Mouse (Mus musculus) neural tube, embryonic 15.5 days (tissue): ENCODE measurements at regions not wholly inside any gene's neighbourhood (a gene's known extent, or its start where the extent isn't known, plus 50 kb on each side); places are given as distances from the start of the nearest gene placed in this dataset. TPM values are rescaled to one million over a fixed set of nuclear protein-coding genes. Genes with fewer than 3 reads are reported as not detected.
A peak's percentile ranks its signal among the peaks of the same experiment; 100 is the strongest.

ENCODE experiments used
- ATAC-seq: fragments of 200-750 bp; cut with Nextera tagmentation; 2 replicates; pipeline ENCODE4 v1.8.0; 2017; ENCODE audit warnings: mild to moderate bottlenecking, moderate TSS enrichment, moderate library complexity; ENCODE audit not compliant: low FRiP score
- H3K27ac ChIP-seq: fragments of 300-500 bp; sonication (generic); replicated peaks from 2 replicates; pipeline ENCODE4 v1.5.1; 2015; ENCODE audit warnings: mild to moderate bottlenecking, inconsistent platforms
- H3K27me3 ChIP-seq: fragments of 300-500 bp; sonication (generic); replicated peaks from 2 replicates; pipeline ENCODE4 v1.6.1; 2015; ENCODE audit warnings: inconsistent platforms
- H3K36me3 ChIP-seq: fragments of 300-500 bp; sonication (generic); 2 replicates; pipeline ENCODE4 v1.6.1; 2015; ENCODE audit warnings: inconsistent platforms
- H3K4me1 ChIP-seq: fragments of 300-500 bp; sonication (generic); 2 replicates; pipeline ENCODE4 v1.6.1; 2015; ENCODE audit warnings: inconsistent platforms
- H3K4me2 ChIP-seq: fragments of 300-500 bp; sonication (generic); 2 replicates; pipeline ENCODE4 v1.6.1; 2015; ENCODE audit warnings: inconsistent platforms, mild to moderate bottlenecking, moderate library complexity
- H3K4me3 ChIP-seq: fragments of 300-500 bp; sonication (generic); replicated peaks from 2 replicates; pipeline ENCODE4 v1.5.1; 2015; ENCODE audit warnings: mild to moderate bottlenecking, inconsistent platforms
- H3K9ac ChIP-seq: fragments of 300-500 bp; sonication (generic); replicated peaks from 2 replicates; pipeline ENCODE4 v1.6.1; 2015; ENCODE audit warnings: mild to moderate bottlenecking, inconsistent platforms
- H3K9me3 ChIP-seq: fragments of 300-500 bp; sonication (generic); replicated peaks from 2 replicates; pipeline ENCODE4 v1.6.1; 2016; ENCODE audit warnings: inconsistent platforms
- WGBS: fragments of 180-500 bp; shearing (Covaris S2); methylation state at CpG from one replicate; pipeline ENCODE4 v1.1.7; 2015; ENCODE audit warnings: mixed read lengths; 5-methylcytosine and 5-hydroxymethylcytosine counted together
- microRNA-seq: library from miRNA; unstranded; fragments of <30 nt; microRNA quantifications from one replicate; pipeline ENCODE4, GENCODE M21; 2017

- Histone ChIP-seq H3K4me1 (no peaks in the 10 kb centered on the region), H3K36me3 (no peaks in the 10 kb centered on the region), H3K4me3 (no peak overlapping the region), H3K9me3 (no peaks in the 10 kb centered on the region), H3K9ac (no peak overlapping the region), H3K27me3 (no peaks in the 10 kb centered on the region), H3K4me2 (no peak overlapping the region), H3K27ac (no peak overlapping the region)
- no peak for ATAC-seq
- 92% methylated on average over 3 of the region's 3 CpGs for WGBS
These were observed 344.3 kb upstream of the Slitrk5 start for GRCm38 (mm10) chr14:111330570-111330969.

- Histone ChIP-seq H3K4me2 (no peak overlapping the region), H3K4me1 (no peaks in the 10 kb centered on the region), H3K27me3 (no peaks in the 10 kb centered on the region), H3K36me3 (no peaks in the 10 kb centered on the region), H3K27ac (no peak overlapping the region), H3K9me3 (no peaks in the 10 kb centered on the region), H3K4me3 (no peak overlapping the region), H3K9ac (no peak overlapping the region)
- ATAC-seq: peak; percentile 57; the same call in 1 of the 2 replicates
- WGBS: 50% methylated on average over 5 of the region's 5 CpGs
These were observed 321.4 kb upstream of the Slitrk5 start for GRCm38 (mm10) chr14:111353518-111353917.

- Histone ChIP-seq H3K4me2 (no peak overlapping the region), H3K36me3 (no peaks in the 10 kb centered on the region), H3K4me3 (no peak overlapping the region), H3K9ac (no peak overlapping the region), H3K9me3 (no peaks in the 10 kb centered on the region), H3K27me3 (no peaks in the 10 kb centered on the region), H3K27ac (no peak overlapping the region), H3K4me1 (no peaks in the 10 kb centered on the region)
- WGBS: 63% methylated on average over 1 of the region's 1 CpGs
- ATAC-seq: no peak
These were observed 278.1 kb upstream of the Slitrk5 start for GRCm38 (mm10) chr14:111396803-111397202.

GRCm38 (mm10) chr14:111400809-111401208, 274.1 kb upstream of the Slitrk5 start:
- no peak overlapping the region for H3K27ac ChIP-seq
- H3K4me2 ChIP-seq: no peak overlapping the region
- 41% methylated on average over 3 of the region's 3 CpGs for WGBS
- H3K4me1 ChIP-seq: no peaks in the 10 kb centered on the region
- H3K9me3 ChIP-seq: no peaks in the 10 kb centered on the region
- no peaks in the 10 kb centered on the region for H3K27me3 ChIP-seq
- H3K9ac ChIP-seq: no peak overlapping the region
- ATAC-seq: no peak
- no peaks in the 10 kb centered on the region for H3K36me3 ChIP-seq
- H3K4me3 ChIP-seq: no peak overlapping the region

GRCm38 (mm10) chr14:111402538-111402937, 272.4 kb upstream of the Slitrk5 start:
- H3K4me1 ChIP-seq: no peaks in the 10 kb centered on the region
- no peak overlapping the region for H3K4me2 ChIP-seq
- H3K9me3 ChIP-seq: no peaks in the 10 kb centered on the region
- no peak for ATAC-seq
- H3K27me3 ChIP-seq: no peaks in the 10 kb centered on the region
- no peak overlapping the region for H3K27ac ChIP-seq
- WGBS: 74% methylated on average over 1 of the region's 1 CpGs
- no peak overlapping the region for H3K4me3 ChIP-seq
- no peak overlapping the region for H3K9ac ChIP-seq
- H3K36me3 ChIP-seq: no peaks in the 10 kb centered on the region

- H3K4me3 ChIP-seq: no peak overlapping the region
- no peaks in the 10 kb centered on the region for H3K9me3 ChIP-seq
- H3K27ac ChIP-seq: no peak overlapping the region
- no peaks in the 10 kb centered on the region for H3K4me1 ChIP-seq
- H3K27me3 ChIP-seq: no peaks in the 10 kb centered on the region
- no peak overlapping the region for H3K9ac ChIP-seq
- WGBS: 79% methylated on average over 1 of the region's 1 CpGs
- no peak for ATAC-seq
- H3K4me2 ChIP-seq: no peak overlapping the region
- no peaks in the 10 kb centered on the region for H3K36me3 ChIP-seq
These were observed 271.3 kb upstream of the Slitrk5 start for GRCm38 (mm10) chr14:111403555-111403954.

- Histone ChIP-seq H3K4me1 (no peaks in the 10 kb centered on the region), H3K9ac (no peak overlapping the region), H3K27ac (no peak overlapping the region), H3K4me2 (no peak overlapping the region), H3K36me3 (no peaks in the 10 kb centered on the region), H3K9me3 (no peaks in the 10 kb centered on the region), H3K27me3 (no peaks in the 10 kb centered on the region), H3K4me3 (no peak overlapping the region)
- ATAC-seq: no peak
- 85% methylated on average over 3 of the region's 3 CpGs for WGBS
These were observed 261.4 kb upstream of the Slitrk5 start for GRCm38 (mm10) chr14:111413543-111413942.

- Histone ChIP-seq H3K9ac (no peak overlapping the region), H3K4me2 (no peak overlapping the region), H3K36me3 (no peaks in the 10 kb centered on the region), H3K9me3 (no peaks in the 10 kb centered on the region), H3K27ac (no peak overlapping the region), H3K4me1 (no peaks in the 10 kb centered on the region), H3K27me3 (no peaks in the 10 kb centered on the region), H3K4me3 (no peak overlapping the region)
- no peak for ATAC-seq
- 80% methylated on average over 3 of the region's 3 CpGs for WGBS
These were observed 256.4 kb upstream of the Slitrk5 start for GRCm38 (mm10) chr14:111418531-111418930.

GRCm38 (mm10) chr14:111429101-111429857, 245.6 kb upstream of the Slitrk5 start:
- Histone ChIP-seq H3K9ac (no peak overlapping the region), H3K27me3 (no peaks in the 10 kb centered on the region), H3K4me2 (no peak overlapping the region), H3K4me3 (no peak overlapping the region), H3K36me3 (no peaks in the 10 kb centered on the region), H3K4me1 (no peaks in the 10 kb centered on the region), H3K9me3 (no peaks in the 10 kb centered on the region), H3K27ac (no peak overlapping the region)
- WGBS: 90% methylated on average over 2 of the region's 2 CpGs
- no peak for ATAC-seq

Small RNA genes in the stretch of these regions (microRNA-seq; reads per million reads assigned to microRNA genes)
- gene Gm22802: not detected
